Mouse (Mus musculus) CH12.LX (cell line): Measurements from ENCODE around the gene Gm37240. TPM values are rescaled to one million over a fixed set of nuclear protein-coding genes. Genes with fewer than 3 reads are reported as not detected.

ENCODE experiments used
- DNase-seq: peaks from one replicate; pipeline ENCODE4 v3.0.0-alpha.2; 2013; ENCODE audit errors: extremely low read depth
- H3K27ac ChIP-seq: 2 replicates; pipeline ENCODE4 v1.5.1; 2012; ENCODE audit warnings: low read depth, mild to moderate bottlenecking, control low read depth, moderate library complexity; ENCODE audit not compliant: insufficient read depth
- H3K27me3 ChIP-seq: replicated peaks from 2 replicates; pipeline ENCODE3; 2012; ENCODE audit warnings: inconsistent platforms
- H3K36me3 ChIP-seq, 2 experiments: replicated peaks in 1 of 2; 2 replicates each; pipeline versions ENCODE3 to v1.6.1; 2012; ENCODE audit warnings: inconsistent platforms in 1 of 2, low read length in 1 of 2, mild to moderate bottlenecking in 1 of 2, mixed read lengths in 1 of 2, moderate library complexity in 1 of 2; ENCODE audit not compliant: control insufficient read depth in 1 of 2, insufficient read depth in 1 of 2
- H3K4me1 ChIP-seq, 2 experiments: 2 replicates each; pipeline ENCODE4 v1.6.1; 2012; ENCODE audit warnings: inconsistent platforms in 1 of 2, moderate library complexity in 1 of 2; ENCODE audit not compliant: insufficient read depth in 2 of 2, control insufficient read depth in 1 of 2
- H3K4me2 ChIP-seq: 2 replicates; pipeline ENCODE4 v1.6.1; 2012; ENCODE audit warnings: low read depth, mild to moderate bottlenecking, control low read depth; ENCODE audit not compliant: poor library complexity, insufficient read depth, severe bottlenecking
- H3K4me3 ChIP-seq, 3 experiments: fragments of 150-350 bp in 1 of 3; sonication (generic) in 1 of 3; replicated peaks in 1 of 3; 2 replicates each; pipeline versions ENCODE3 to v1.5.1; 2011 to 2012; ENCODE audit warnings: low read depth in 2 of 3, low read length in 2 of 3, mild to moderate bottlenecking in 2 of 3, moderate library complexity in 2 of 3, control low read depth in 1 of 3, improper control_type of control experiment in 1 of 3, inconsistent platforms in 1 of 3, mixed read lengths in 1 of 3; ENCODE audit not compliant: poor library complexity in 1 of 3
- H3K79me2 ChIP-seq: replicated peaks from 2 replicates; pipeline ENCODE4 v1.6.1; 2012; ENCODE audit warnings: mild to moderate bottlenecking, moderate library complexity; ENCODE audit not compliant: control insufficient read depth, poor library complexity, insufficient read depth, severe bottlenecking; ENCODE audit errors: extremely low read depth
- H3K9ac ChIP-seq: 2 replicates; pipeline ENCODE4 v1.6.1; 2012; ENCODE audit warnings: low read depth, mild to moderate bottlenecking, control low read depth, moderate library complexity; ENCODE audit not compliant: insufficient read depth
- H3K9me3 ChIP-seq: replicated peaks from 2 replicates; pipeline ENCODE3; 2012; ENCODE audit warnings: low read length, inconsistent platforms, mixed read lengths
- BHLHE40 ChIP-seq: IDR thresholded peaks from 2 replicates; pipeline ENCODE4 v1.6.1; 2011; ENCODE audit warnings: mild to moderate bottlenecking, low read depth, low read length, improper control_type of control experiment
- CHD1 ChIP-seq: IDR thresholded peaks from 2 replicates; pipeline ENCODE4 v1.6.1; 2012; ENCODE audit warnings: low read depth, low read length, improper control_type of control experiment, inconsistent platforms
- CTCF ChIP-seq, 2 experiments: IDR thresholded peaks in 1 of 2; conservative IDR thresholded peaks in 1 of 2; 2 replicates each; pipeline ENCODE4 v1.5.1; 2011 to 2012; ENCODE audit warnings: low read depth in 2 of 2, low read length in 2 of 2, improper control_type of control experiment in 1 of 2, inconsistent platforms in 1 of 2, mild to moderate bottlenecking in 1 of 2, moderate library complexity in 1 of 2
- ELF1 ChIP-seq: IDR thresholded peaks from 2 replicates; pipeline ENCODE4 v1.6.1; 2014; ENCODE audit warnings: low read depth, mild to moderate bottlenecking, inconsistent platforms, low read length, improper control_type of control experiment
- ETS1 ChIP-seq: conservative IDR thresholded peaks from 2 replicates; pipeline ENCODE4 v1.6.1; 2012; ENCODE audit warnings: low read depth, mild to moderate bottlenecking, inconsistent platforms, low read length, improper control_type of control experiment, moderate library complexity
- GABPA ChIP-seq: IDR thresholded peaks from 2 replicates; pipeline ENCODE4 v1.6.1; 2012; ENCODE audit warnings: low read depth, low read length, improper control_type of control experiment, inconsistent platforms; ENCODE audit not compliant: insufficient replicate concordance
- HCFC1 ChIP-seq: IDR thresholded peaks from 2 replicates; pipeline ENCODE4 v1.6.1; 2012; ENCODE audit warnings: low read depth, mild to moderate bottlenecking, inconsistent platforms, low read length, improper control_type of control experiment
- JUN ChIP-seq: IDR thresholded peaks from 2 replicates; pipeline ENCODE4 v1.6.1; 2011; ENCODE audit warnings: low read depth, mild to moderate bottlenecking, low read length, improper control_type of control experiment, moderate library complexity; ENCODE audit not compliant: insufficient read depth
- JUND ChIP-seq: conservative IDR thresholded peaks from 2 replicates; pipeline ENCODE4 v1.6.1; 2011; ENCODE audit warnings: low read depth, low read length, improper control_type of control experiment
- KAT2A ChIP-seq: IDR thresholded peaks from 2 replicates; pipeline ENCODE4 v1.6.1; 2012; ENCODE audit warnings: low read length, improper control_type of control experiment, inconsistent platforms; ENCODE audit not compliant: insufficient replicate concordance
- MAFK ChIP-seq: IDR thresholded peaks from 2 replicates; pipeline ENCODE4 v1.6.1; 2011; ENCODE audit warnings: low read length, improper control_type of control experiment; ENCODE audit not compliant: insufficient replicate concordance
- MAZ ChIP-seq: IDR thresholded peaks from 2 replicates; pipeline ENCODE4 v1.6.1; 2012; ENCODE audit warnings: low read depth, mild to moderate bottlenecking, inconsistent platforms, low read length, improper control_type of control experiment, moderate library complexity
- MYC ChIP-seq: IDR thresholded peaks from 2 replicates; pipeline ENCODE4 v1.6.1; 2011; ENCODE audit warnings: low read depth, mild to moderate bottlenecking, improper control_type of control experiment, low read length
- NRF1 ChIP-seq: IDR thresholded peaks from 2 replicates; pipeline ENCODE4 v1.6.1; 2014; ENCODE audit warnings: low read depth, mild to moderate bottlenecking, inconsistent platforms, low read length, improper control_type of control experiment, moderate library complexity
- POLR2A ChIP-seq: IDR thresholded peaks from 2 replicates; pipeline ENCODE4 v1.6.1; 2011; ENCODE audit warnings: low read depth, mild to moderate bottlenecking, improper control_type of control experiment, low read length
- POLR2AphosphoS2 ChIP-seq: IDR thresholded peaks from 2 replicates; pipeline ENCODE4 v1.6.1; 2011; ENCODE audit warnings: low read depth, low read length, improper control_type of control experiment
- RAD21 ChIP-seq: IDR thresholded peaks from 2 replicates; pipeline ENCODE4 v1.6.1; 2011; ENCODE audit warnings: low read depth, mild to moderate bottlenecking, low read length, improper control_type of control experiment, moderate library complexity
- SIN3A ChIP-seq: IDR thresholded peaks from 2 replicates; pipeline ENCODE4 v1.6.1; 2012; ENCODE audit warnings: low read length, improper control_type of control experiment, inconsistent platforms
- SMC3 ChIP-seq: IDR thresholded peaks from 2 replicates; pipeline ENCODE4 v1.6.1; 2011; ENCODE audit warnings: low read depth, low read length, improper control_type of control experiment
- TCF12 ChIP-seq: IDR thresholded peaks from 2 replicates; pipeline ENCODE4 v1.6.1; 2014; ENCODE audit warnings: low read depth, mild to moderate bottlenecking, inconsistent platforms, low read length, improper control_type of control experiment
- ZC3H11A ChIP-seq: IDR thresholded peaks from 2 replicates; pipeline ENCODE4 v1.6.1; 2012; ENCODE audit warnings: low read depth, mild to moderate bottlenecking, inconsistent platforms, low read length, improper control_type of control experiment
- ZKSCAN1 ChIP-seq: IDR thresholded peaks from 2 replicates; pipeline ENCODE4 v1.6.1; 2012; ENCODE audit warnings: low read depth, inconsistent platforms, low read length, improper control_type of control experiment, borderline replicate concordance
- ZNF384 ChIP-seq: IDR thresholded peaks from 2 replicates; pipeline ENCODE4 v1.6.1; 2012; ENCODE audit warnings: low read depth, low read length, improper control_type of control experiment, inconsistent platforms
- dilution Hi-C: fragments of 300-500 bp; cut with MboI; formaldehyde crosslinking; loops from 2 replicates; pipeline ENCODE4 v1.14.3; 2020; ENCODE audit warnings: low sequenced_read_pairs; ENCODE audit not compliant: extremely low pct_unique_long_range_greater_than_20kb, extremely low pct_ligation_motif_present
- in situ Hi-C: fragments of 300-500 bp; cut with MboI; formaldehyde crosslinking; loops from 3 replicates; pipeline ENCODE4 v1.14.3; 2019; ENCODE audit warnings: low sequenced_read_pairs, low pct_ligation_motif_present, low pct_unique_long_range_greater_than_20kb, mixed read lengths
- polyA plus RNA-seq: library from polyadenylated mRNA; unstranded; fragments of >175 nt; gene quantifications from 2 replicates; pipeline ENCODE4 v1.2.1, GENCODE M21; 2012; ENCODE audit warnings: low read depth; ENCODE audit not compliant: insufficient read length
- total RNA-seq, 2 experiments: library from RNA; depleted of rRNA; stranded (reverse); fragments of 300-350 nt in 1 of 2; fragments of >200 nt in 1 of 2; gene quantifications; 2 replicates each; pipeline ENCODE4 v1.2.3; 2012 to 2014

The Gm37240 gene
- total and polyA plus RNA-seq, 3 experiments: 0.08 to 0.19 (median 0.14) TPM

- H3K27me3 ChIP-seq: no peaks in the 10 kb centered on the region
- H3K27ac ChIP-seq: no peak overlapping the region
- H3K36me3 ChIP-seq: peaks cover 31 to 52% of the 10 kb centered on the region in 2 experiments
- no peak overlapping the region for H3K4me3 ChIP-seq
- H3K4me2 ChIP-seq: no peak overlapping the region
- no peak for DNase-seq
- in situ Hi-C loops (no loop called here), dilution Hi-C loops (no loop called here)
- no peak for TF ChIP-seq TCF12
- no peak for TF ChIP-seq POLR2AphosphoS2
- TF ChIP-seq JUN: no peak
- TF ChIP-seq HCFC1: no peak
- no peak for TF ChIP-seq SIN3A
- no peak for TF ChIP-seq BHLHE40
- TF ChIP-seq JUND: no peak
- no peak for TF ChIP-seq RAD21
- no peak for TF ChIP-seq KAT2A
- no peak for TF ChIP-seq GABPA
- TF ChIP-seq ZC3H11A: no peak
- no peak for TF ChIP-seq MYC
- no peak for TF ChIP-seq CTCF (conservative IDR thresholded peaks at IDR 0.05 in 1 of 2, IDR thresholded peaks at IDR 0.05 in 1 of 2; ENCODE audit: low read depth in 2 of 2, low read length in 2 of 2)
- no peak for TF ChIP-seq ELF1
- no peak for TF ChIP-seq ZNF384
- TF ChIP-seq POLR2A: no peak
- no peak for TF ChIP-seq MAZ
- TF ChIP-seq NRF1: no peak
- TF ChIP-seq MAFK: no peak
- no peak for TF ChIP-seq SMC3
- H3K79me2 ChIP-seq: no peaks in the 10 kb centered on the region
- no peaks in the 10 kb centered on the region for H3K4me1 ChIP-seq
- H3K9ac ChIP-seq: no peak overlapping the region
- H3K9me3 ChIP-seq: peaks cover 2% of the 10 kb centered on the region
Measured at GRCm38 (mm10) chr3:85619751-85620150, 267.6 kb downstream of the Gm37240 start.

- Histone ChIP-seq H3K9me3 (peaks cover 2% of the 10 kb centered on the region), H3K27me3 (no peaks in the 10 kb centered on the region), H3K27ac (no peak overlapping the region), H3K4me3 (no peak overlapping the region), H3K4me1 (no peaks in the 10 kb centered on the region), H3K4me2 (no peak overlapping the region), H3K36me3 (peaks cover 31 to 56% of the 10 kb centered on the region in 2 experiments), H3K79me2 (no peaks in the 10 kb centered on the region), H3K9ac (no peak overlapping the region)
- no peak for DNase-seq
- no peak for TF ChIP-seq CHD1
- no peak for TF ChIP-seq ETS1
- TF ChIP-seq ZKSCAN1: no peak
- TF ChIP-seq SIN3A: no peak
- no peak for TF ChIP-seq JUND
- in situ Hi-C loops: no loop called here
- dilution Hi-C loops: no loop called here
Measured at GRCm38 (mm10) chr3:85619345-85619744, 268.0 kb downstream of the Gm37240 start.
